In genomic region chr3:69186643-69187042, GRCm38 (mm10) we compare ENCODE assay signal across 16 mouse cellular contexts. TPM values are rescaled to one million over a fixed set of nuclear protein-coding genes. Genes with fewer than 3 reads are reported as not detected.
DNase-seq lines count a peak whose midpoint lies in the region; TF ChIP-seq lines count a peak whose summit lies in the region.
"Had no signal": no experiment of that assay in that cellular context is flagged by ENCODE, and none has a peak within 500 bp of the region (broad histone marks: within the 10 kb centered on the region; RNA-seq: fewer than 3 reads in every experiment).

No protein-coding gene starts in this region.

- TF ChIP-seq CTCF in layer of hippocampus, adult 2 months (conservative IDR thresholded peaks at IDR 0.05) = no peak

- WGBS in heart, embryonic 10.5 days = 71% methylated on average over 16 of the region's 16 CpGs

- no peaks in the 10 kb centered on the region for H3K27me3 ChIP-seq in heart, embryonic 10.5 days (ENCODE audit: insufficient read depth, poor library complexity, severe bottlenecking)
- H3K27me3 ChIP-seq: limb, embryonic 13.5 days had no signal

- H3K36me3 ChIP-seq in heart, embryonic 10.5 days = no peaks in the 10 kb centered on the region
- H3K36me3 ChIP-seq: limb, embryonic 13.5 days had no signal

- H3K4me1 ChIP-seq in heart, embryonic 10.5 days = no peaks in the 10 kb centered on the region
- H3K4me1 ChIP-seq: limb, embryonic 13.5 days had no signal

- H3K4me3 ChIP-seq in heart, embryonic 10.5 days = no peak overlapping the region
- no peak overlapping the region for H3K4me3 ChIP-seq in layer of hippocampus, adult 2 months
- H3K4me3 ChIP-seq: erythroblast, embryonic 14.5 days; limb, embryonic 13.5 days; myocyte had no signal

- peak; percentile 33 to 39 for DNase-seq in heart, postnatal 10 days
- no peak for DNase-seq in heart, embryonic 10.5 days (ENCODE audit: low spot score)
- DNase-seq in lung, postnatal 10 days = peak; percentile 12
- DNase-seq in lung, postnatal 14 days = no peak
- DNase-seq in layer of hippocampus, adult 2 months (ENCODE audit: low spot score in 2 of 2) = peak; percentile 42 to 61
- peak; percentile 22 for DNase-seq in right cerebral cortex, postnatal 25 days
- DNase-seq in adrenal gland, adult 18-20 months (ENCODE audit: low spot score in 2 of 2) = no peak
- no peak for DNase-seq in embryo, embryonic 11 days
- DNase-seq: retina, postnatal 1 day; thymus, adult 18-20 months had no signal

- intact Hi-C loops in heart, postnatal 10 days (cut with DNase I) = no loop called here

- H3K9me3 ChIP-seq in heart, embryonic 10.5 days = no peaks in the 10 kb centered on the region
- H3K9me3 ChIP-seq: limb, embryonic 13.5 days had no signal

- no peak overlapping the region for H3K27ac ChIP-seq in heart, embryonic 10.5 days
- H3K27ac ChIP-seq in layer of hippocampus, adult 2 months = no peak overlapping the region
- H3K27ac ChIP-seq: limb, embryonic 13.5 days had no signal

RNA-seq across cellular contexts. Expression of gene Arl14, which starts 35.6 kb away (rescaled TPM):
- total RNA-seq in heart, postnatal 10 days (2021) = not detected
- not detected in 2 replicates for polyA plus RNA-seq in heart, embryonic 10.5 days (2016; fragmentation: Nextera tagmentation; extraction: Ambion mirVana)
- not detected for total RNA-seq in layer of hippocampus, adult 2 months (2021)
- total RNA-seq in adrenal gland, adult 18-20 months (2021) = not detected
- total RNA-seq: adrenal gland, postnatal 4 days; CH12.LX; megakaryocyte, adult 5-6 weeks had no signal
- polyA plus RNA-seq: erythroblast, embryonic 14.5 days; limb, embryonic 13.5 days; myocyte had no signal

RNA-seq across cellular contexts. Expression of gene Kpna4, which starts 59.7 kb away (rescaled TPM):
- total RNA-seq in heart, postnatal 10 days (2021) = 10 to 100 TPM; 57.1 to 75.4 TPM
- polyA plus RNA-seq in heart, embryonic 10.5 days (2016; fragmentation: Nextera tagmentation; extraction: Ambion mirVana) = 26.3 and 34.8 TPM in 2 replicates
- 10 to 100 TPM; 82.9 to 87.7 TPM for total RNA-seq in layer of hippocampus, adult 2 months (2021)
- 10 to 100 TPM; 77.8 to 84.7 TPM for total RNA-seq in adrenal gland, adult 18-20 months (2021)

Comparison
In these comparisons a context has a peak if more than half of its experiments do, and no peak if none do; other contexts are left out.
1. DNase-seq: peak in heart, postnatal 10 days (2 of 2), lung, postnatal 10 days (single experiment), layer of hippocampus, adult 2 months (2 of 2) and right cerebral cortex, postnatal 25 days (single experiment); none in heart, embryonic 10.5 days (single experiment), lung, postnatal 14 days (single experiment), adrenal gland, adult 18-20 months (0 of 2) and embryo, embryonic 11 days (single experiment).